Mouse (Mus musculus) heart, embryonic 15.5 days (tissue): ENCODE measurements around the gene Vmn1r232. TPM values are rescaled to one million over a fixed set of nuclear protein-coding genes. Genes with fewer than 3 reads are reported as not detected.

Source experiments
- ATAC-seq: fragments of 200-750 bp; cut with Nextera tagmentation; replicated peaks from 2 replicates; pipeline ENCODE4 v1.8.0; 2017; ENCODE audit warnings: low read depth, moderate TSS enrichment; ENCODE audit not compliant: insufficient number of reproducible peaks, insufficient read depth, low FRiP score
- H3K27ac ChIP-seq: fragments of 300-500 bp; sonication (generic); 2 replicates; pipeline ENCODE4 v1.5.1; 2015; ENCODE audit warnings: mild to moderate bottlenecking, inconsistent platforms
- H3K27me3 ChIP-seq: fragments of 300-500 bp; sonication (generic); 2 replicates; pipeline ENCODE4 v1.6.1; 2015; ENCODE audit warnings: inconsistent platforms
- H3K36me3 ChIP-seq: fragments of 300-500 bp; sonication (generic); 2 replicates; pipeline ENCODE4 v1.6.1; 2015; ENCODE audit warnings: mild to moderate bottlenecking, inconsistent platforms
- H3K4me1 ChIP-seq: fragments of 300-500 bp; sonication (generic); replicated peaks from 2 replicates; pipeline ENCODE4 v1.6.1; 2015; ENCODE audit warnings: inconsistent platforms
- H3K4me2 ChIP-seq: fragments of 300-500 bp; sonication (generic); 2 replicates; pipeline ENCODE4 v1.6.1; 2015; ENCODE audit warnings: inconsistent platforms, mild to moderate bottlenecking, moderate library complexity
- H3K4me3 ChIP-seq: fragments of 300-500 bp; sonication (generic); 2 replicates; pipeline ENCODE4 v1.5.1; 2015; ENCODE audit warnings: mild to moderate bottlenecking, inconsistent platforms
- H3K9ac ChIP-seq: fragments of 300-500 bp; sonication (generic); 2 replicates; pipeline ENCODE4 v1.6.1; 2015; ENCODE audit warnings: mild to moderate bottlenecking, inconsistent platforms
- H3K9me3 ChIP-seq: fragments of 300-500 bp; sonication (generic); replicated peaks from 2 replicates; pipeline ENCODE4 v1.6.1; 2016; ENCODE audit warnings: inconsistent platforms
- WGBS: fragments of 180-500 bp; shearing (Covaris S2); methylation state at CpG from one replicate; pipeline ENCODE4 v1.1.7; 2015; ENCODE audit warnings: mixed read lengths; 5-methylcytosine and 5-hydroxymethylcytosine counted together
- polyA plus RNA-seq: library from polyadenylated mRNA; unstranded; fragments of >200 nt; fragmentation: Nextera tagmentation; extraction: Ambion mirVana; gene quantifications from 2 replicates; pipeline ENCODE4 v1.2.1, GENCODE M21; 2015

Vmn1r232 gene
- polyA plus RNA-seq, result not detected in 2 replicates

- WGBS, result 36% methylated on average over 1 of the region's 1 CpGs
- no peaks in the 10 kb centered on the region for H3K27me3 ChIP-seq
Observed at GRCm38 (mm10) chr17:20919614-20920013, at the start of gene Vmn1r232. Gene Vmn1r232 (minus strand): TSS chr17:20919714.

GRCm38 (mm10) chr17:20966681-20967080 is 47.2 kb upstream of the Vmn1r232 start:
- H3K27ac ChIP-seq, result no peak overlapping the region
- no peaks in the 10 kb centered on the region for H3K9me3 ChIP-seq
- H3K4me1 ChIP-seq, result no peaks in the 10 kb centered on the region
- H3K9ac ChIP-seq, result no peak overlapping the region
- H3K4me3 ChIP-seq, result no peak overlapping the region
- ATAC-seq, result no peak
- no peak overlapping the region for H3K4me2 ChIP-seq
- no peaks in the 10 kb centered on the region for H3K27me3 ChIP-seq
- H3K36me3 ChIP-seq, result peaks cover 74% of the 10 kb centered on the region

More at GRCm38 (mm10) chr17:20919614-20920013, at the start of gene Vmn1r232:
- Histone ChIP-seq H3K9me3 (no peaks in the 10 kb centered on the region), H3K36me3 (no peaks in the 10 kb centered on the region), H3K4me2 (no peak within 1 kb of the TSS), H3K27ac (no peak within 1 kb of the TSS), H3K9ac (no peak within 1 kb of the TSS), H3K4me3 (no peak within 1 kb of the TSS), H3K4me1 (no peaks in the 10 kb centered on the region)
- ATAC-seq, result no peak

GRCm38 (mm10) chr17:20965421-20965820 is 45.9 kb upstream of the Vmn1r232 start:
- no peak overlapping the region for H3K4me2 ChIP-seq
- H3K27me3 ChIP-seq, result no peaks in the 10 kb centered on the region
- H3K4me3 ChIP-seq, result no peak overlapping the region
- H3K27ac ChIP-seq, result no peak overlapping the region
- H3K9me3 ChIP-seq, result no peaks in the 10 kb centered on the region
- no peak for ATAC-seq
- peaks cover 87% of the 10 kb centered on the region for H3K36me3 ChIP-seq
- no peak overlapping the region for H3K9ac ChIP-seq
- WGBS, result 87% methylated on average over 4 of the region's 4 CpGs
- no peaks in the 10 kb centered on the region for H3K4me1 ChIP-seq

- peaks cover 98% of the 10 kb centered on the region for H3K36me3 ChIP-seq
- no peak for ATAC-seq
- H3K4me2 ChIP-seq, result no peak overlapping the region
- no peaks in the 10 kb centered on the region for H3K4me1 ChIP-seq
- no peak overlapping the region for H3K9ac ChIP-seq
- H3K27me3 ChIP-seq, result no peaks in the 10 kb centered on the region
- no peak overlapping the region for H3K4me3 ChIP-seq
- H3K27ac ChIP-seq, result no peak overlapping the region
- 90% methylated on average over 5 of the region's 5 CpGs for WGBS
- H3K9me3 ChIP-seq, result no peaks in the 10 kb centered on the region
Observed at GRCm38 (mm10) chr17:20960386-20960785, 40.9 kb upstream of the Vmn1r232 start.

GRCm38 (mm10) chr17:20946636-20947035 is 27.1 kb upstream of the Vmn1r232 start:
- H3K4me3 ChIP-seq, result peak overlapping the region; percentile 89
- peaks cover 33% of the 10 kb centered on the region for H3K4me1 ChIP-seq
- no peaks in the 10 kb centered on the region for H3K27me3 ChIP-seq
- no peak overlapping the region for H3K27ac ChIP-seq
- no peak for ATAC-seq
- H3K9ac ChIP-seq, result peak overlapping the region; percentile 85
- peaks cover 6% of the 10 kb centered on the region for H3K36me3 ChIP-seq
- no peaks in the 10 kb centered on the region for H3K9me3 ChIP-seq
- H3K4me2 ChIP-seq, result peak overlapping the region; percentile 75

- H3K9ac ChIP-seq, result peak overlapping the region; percentile 85
- ATAC-seq, result no peak
- H3K4me1 ChIP-seq, result peaks cover 33% of the 10 kb centered on the region
- H3K4me2 ChIP-seq, result peak overlapping the region; percentile 75
- H3K4me3 ChIP-seq, result peak overlapping the region; percentile 89
- WGBS, result under 1% methylated on average over 13 of the region's 13 CpGs
- H3K36me3 ChIP-seq, result peaks cover under 1% of the 10 kb centered on the region
- H3K9me3 ChIP-seq, result no peaks in the 10 kb centered on the region
- peak overlapping the region; percentile 98 for H3K27ac ChIP-seq
- no peaks in the 10 kb centered on the region for H3K27me3 ChIP-seq
Observed at GRCm38 (mm10) chr17:20946026-20946565, 26.6 kb upstream of the Vmn1r232 start.

- Histone ChIP-seq H3K36me3 (no peaks in the 10 kb centered on the region), H3K9me3 (no peaks in the 10 kb centered on the region), H3K9ac (peak within 1 kb of the TSS; percentile 85), H3K27me3 (no peaks in the 10 kb centered on the region), H3K4me3 (peak within 1 kb of the TSS; percentile 89), H3K4me1 (peaks cover 30% of the 10 kb centered on the region), H3K4me2 (peak within 1 kb of the TSS; percentile 75), H3K27ac (peak within 1 kb of the TSS; percentile 98)
- ATAC-seq, result peak; percentile 98
- under 1% methylated on average over 69 of the region's 69 CpGs for WGBS
Observed at GRCm38 (mm10) chr17:20944985-20945891, 25.7 kb upstream of the Vmn1r232 start, which contains the start of gene Ppp2r1a. Gene Ppp2r1a (plus strand): TSS chr17:20945311.

GRCm38 (mm10) chr17:20944226-20944625 is 24.7 kb upstream of the Vmn1r232 start:
- Histone ChIP-seq H3K27ac (peak overlapping the region; percentile 86), H3K36me3 (no peaks in the 10 kb centered on the region), H3K9ac (peak overlapping the region; percentile 43), H3K27me3 (no peaks in the 10 kb centered on the region), H3K9me3 (no peaks in the 10 kb centered on the region), H3K4me3 (peak overlapping the region; percentile 89), H3K4me2 (peak overlapping the region; percentile 69), H3K4me1 (peaks cover 25% of the 10 kb centered on the region)
- 51% methylated on average over 3 of the region's 3 CpGs for WGBS
- ATAC-seq, result no peak

- ATAC-seq, result no peak
- no peaks in the 10 kb centered on the region for H3K27me3 ChIP-seq
- no peak within 1 kb of the TSS for H3K27ac ChIP-seq
- H3K4me3 ChIP-seq, result no peak within 1 kb of the TSS
- H3K9ac ChIP-seq, result no peak within 1 kb of the TSS
- 38% methylated on average over 2 of the region's 2 CpGs for WGBS
- no peaks in the 10 kb centered on the region for H3K9me3 ChIP-seq
- H3K4me1 ChIP-seq, result no peaks in the 10 kb centered on the region
- H3K36me3 ChIP-seq, result no peaks in the 10 kb centered on the region
- no peak within 1 kb of the TSS for H3K4me2 ChIP-seq
Observed at GRCm38 (mm10) chr17:20904991-20905390, 14.5 kb downstream of the Vmn1r232 start, which contains the start of gene Vmn1r231. Gene Vmn1r231 (minus strand): TSS chr17:20905091.
